Mouse (Mus musculus): ENCODE measurements around the gene Ccdc81. TPM values are rescaled to one million over a fixed set of nuclear protein-coding genes. Genes with fewer than 3 reads are reported as not detected.

The Ccdc81 gene
- total and polyA plus RNA-seq, 2 experiments from 2014 or later: not detected

- DNase-seq (ENCODE audit: low spot score): no peak
- H3K9ac ChIP-seq (replicated peaks; ENCODE audit: low read depth, low read length): no peak overlapping the region
- no peaks in the 10 kb centered on the region for H3K36me3 ChIP-seq (replicated peaks; ENCODE audit: control insufficient read depth, insufficient read depth, low read length)
- no peak overlapping the region for H3K4me3 ChIP-seq (ENCODE audit: low read depth, low read length)
- no peaks in the 10 kb centered on the region for H3K4me1 ChIP-seq (ENCODE audit: control insufficient read depth, insufficient read depth)
- TF ChIP-seq CTCF (IDR thresholded peaks at IDR 0.05; ENCODE audit: low read depth) (peak; percentile 21; the same call in 1 of the 2 replicates), EP300 (IDR thresholded peaks at IDR 0.05; ENCODE audit: low read depth) (no peak)
- 38% methylated on average over 4 of the region's 4 CpGs for WGBS
- 0 out of 2 replicates have a peak, but pooled peaks cover 2% of the 10 kb centered on the region for H3K9me3 ChIP-seq (replicated peaks; ENCODE audit: control insufficient read depth, low read length)
- ATAC-seq (ENCODE audit: insufficient read depth, low read depth): no peak
- no peaks in the 10 kb centered on the region for H3K27me3 ChIP-seq (ENCODE audit: control insufficient read depth, insufficient read depth, low read length)
- H3K27ac ChIP-seq (ENCODE audit: low read depth): no peak overlapping the region
- no peak overlapping the region for H3K4me2 ChIP-seq (ENCODE audit: low read depth, low read length)
These were observed 11.6 kb downstream of the Ccdc81 start for GRCm38 (mm10) chr7:89891856-89892255.

GRCm38 (mm10) chr7:89891412-89891811 is 12.0 kb downstream of the Ccdc81 start:
- H3K4me2 ChIP-seq (ENCODE audit: low read depth, low read length): no peak overlapping the region
- TF ChIP-seq EP300 (IDR thresholded peaks at IDR 0.05; ENCODE audit: low read depth) (no peak), CTCF (IDR thresholded peaks at IDR 0.05; ENCODE audit: low read depth) (no peak)
- no peak overlapping the region for H3K27ac ChIP-seq (ENCODE audit: low read depth)
- no peak for DNase-seq (ENCODE audit: low spot score)
- H3K9ac ChIP-seq (replicated peaks; ENCODE audit: low read depth, low read length): no peak overlapping the region
- no peak for ATAC-seq (ENCODE audit: insufficient read depth, low read depth)
- H3K9me3 ChIP-seq (replicated peaks; ENCODE audit: control insufficient read depth, low read length): no peaks in the 10 kb centered on the region
- H3K4me3 ChIP-seq (ENCODE audit: low read depth, low read length): no peak overlapping the region
- no peaks in the 10 kb centered on the region for H3K27me3 ChIP-seq (ENCODE audit: control insufficient read depth, insufficient read depth, low read length)
- 76% methylated on average over 5 of the region's 5 CpGs for WGBS
- no peaks in the 10 kb centered on the region for H3K4me1 ChIP-seq (ENCODE audit: control insufficient read depth, insufficient read depth)
- H3K36me3 ChIP-seq (replicated peaks; ENCODE audit: control insufficient read depth, insufficient read depth, low read length): no peaks in the 10 kb centered on the region

- Histone ChIP-seq H3K4me2 (ENCODE audit: low read depth, low read length) (no peak overlapping the region), H3K9ac (replicated peaks; ENCODE audit: low read depth, low read length) (no peak overlapping the region), H3K36me3 (replicated peaks; ENCODE audit: control insufficient read depth, insufficient read depth, low read length) (no peaks in the 10 kb centered on the region), H3K4me3 (ENCODE audit: low read depth, low read length) (no peak overlapping the region), H3K9me3 (replicated peaks; ENCODE audit: control insufficient read depth, low read length) (no peaks in the 10 kb centered on the region), H3K27me3 (ENCODE audit: control insufficient read depth, insufficient read depth, low read length) (no peaks in the 10 kb centered on the region), H3K27ac (ENCODE audit: low read depth) (no peak overlapping the region), H3K4me1 (ENCODE audit: control insufficient read depth, insufficient read depth) (no peaks in the 10 kb centered on the region)
- no peak for TF ChIP-seq CTCF (IDR thresholded peaks at IDR 0.05; ENCODE audit: low read depth)
- TF ChIP-seq EP300 (IDR thresholded peaks at IDR 0.05; ENCODE audit: low read depth): no peak
- no peak for DNase-seq (ENCODE audit: low spot score)
- 26% methylated on average over 3 of the region's 3 CpGs for whole genome bisulfite sequencing
- ATAC-seq (ENCODE audit: insufficient read depth, low read depth): peak; percentile 44; the same call in 1 of the 2 replicates
These were observed 18.9 kb downstream of the Ccdc81 start for GRCm38 (mm10) chr7:89884551-89884950.

- TF ChIP-seq CTCF (IDR thresholded peaks at IDR 0.05; ENCODE audit: low read depth): no peak
- no peak for TF ChIP-seq EP300 (IDR thresholded peaks at IDR 0.05; ENCODE audit: low read depth)
- H3K9me3 ChIP-seq (replicated peaks; ENCODE audit: control insufficient read depth, low read length): no peaks in the 10 kb centered on the region
- DNase-seq (ENCODE audit: low spot score) (no peak), ATAC-seq (ENCODE audit: insufficient read depth, low read depth) (no peak)
- no peak overlapping the region for H3K9ac ChIP-seq (replicated peaks; ENCODE audit: low read depth, low read length)
- WGBS: 32% methylated on average over 1 of the region's 1 CpGs
- H3K4me3 ChIP-seq (ENCODE audit: low read depth, low read length): no peak overlapping the region
- no peak overlapping the region for H3K27ac ChIP-seq (ENCODE audit: low read depth)
- H3K4me2 ChIP-seq (ENCODE audit: low read depth, low read length): no peak overlapping the region
- no peaks in the 10 kb centered on the region for H3K36me3 ChIP-seq (replicated peaks; ENCODE audit: control insufficient read depth, insufficient read depth, low read length)
- no peaks in the 10 kb centered on the region for H3K4me1 ChIP-seq (ENCODE audit: control insufficient read depth, insufficient read depth)
- H3K27me3 ChIP-seq (ENCODE audit: control insufficient read depth, insufficient read depth, low read length): no peaks in the 10 kb centered on the region
These were observed 23.7 kb downstream of the Ccdc81 start for GRCm38 (mm10) chr7:89879686-89880085.

GRCm38 (mm10) chr7:89867221-89867620 is 36.2 kb downstream of the Ccdc81 start:
- no peak for DNase-seq (ENCODE audit: low spot score)
- Histone ChIP-seq H3K4me1 (ENCODE audit: control insufficient read depth, insufficient read depth) (no peaks in the 10 kb centered on the region), H3K9ac (replicated peaks; ENCODE audit: low read depth, low read length) (no peak overlapping the region), H3K4me2 (ENCODE audit: low read depth, low read length) (no peak overlapping the region), H3K27me3 (ENCODE audit: control insufficient read depth, insufficient read depth, low read length) (no peaks in the 10 kb centered on the region), H3K9me3 (replicated peaks; ENCODE audit: control insufficient read depth, low read length) (no peaks in the 10 kb centered on the region), H3K4me3 (ENCODE audit: low read depth, low read length) (no peak overlapping the region), H3K36me3 (replicated peaks; ENCODE audit: control insufficient read depth, insufficient read depth, low read length) (no peaks in the 10 kb centered on the region), H3K27ac (ENCODE audit: low read depth) (no peak overlapping the region)
- no peak for ATAC-seq (ENCODE audit: insufficient read depth, low read depth)
- TF ChIP-seq EP300 (IDR thresholded peaks at IDR 0.05; ENCODE audit: low read depth) (no peak), CTCF (IDR thresholded peaks at IDR 0.05; ENCODE audit: low read depth) (no peak)
- 56% methylated on average over 5 of the region's 5 CpGs for WGBS

- H3K27me3 ChIP-seq (ENCODE audit: control insufficient read depth, insufficient read depth, low read length): no peaks in the 10 kb centered on the region
- 91% methylated on average over 1 of the region's 1 CpGs for WGBS
- H3K9me3 ChIP-seq (replicated peaks; ENCODE audit: control insufficient read depth, low read length): no peaks in the 10 kb centered on the region
- no peak overlapping the region for H3K4me3 ChIP-seq (ENCODE audit: low read depth, low read length)
- ATAC-seq (ENCODE audit: insufficient read depth, low read depth) (no peak), DNase-seq (ENCODE audit: low spot score) (no peak)
- no peak overlapping the region for H3K4me2 ChIP-seq (ENCODE audit: low read depth, low read length)
- H3K27ac ChIP-seq (ENCODE audit: low read depth): no peak overlapping the region
- no peak overlapping the region for H3K9ac ChIP-seq (replicated peaks; ENCODE audit: low read depth, low read length)
- H3K36me3 ChIP-seq (replicated peaks; ENCODE audit: control insufficient read depth, insufficient read depth, low read length): no peaks in the 10 kb centered on the region
- TF ChIP-seq CTCF (IDR thresholded peaks at IDR 0.05; ENCODE audit: low read depth) (0 out of 2 replicates have a peak, but pooled peaks have one; percentile 11), EP300 (IDR thresholded peaks at IDR 0.05; ENCODE audit: low read depth) (no peak)
- H3K4me1 ChIP-seq (ENCODE audit: control insufficient read depth, insufficient read depth): no peaks in the 10 kb centered on the region
These were observed 38.7 kb downstream of the Ccdc81 start for GRCm38 (mm10) chr7:89864769-89865168.

Data from heart, postnatal 0 days (tissue).